Mouse (Mus musculus) G1E (cell line): ENCODE measurements around the gene Prr14l.
"Not testable (repeated sequence)": the region's sequence is repeated elsewhere in the genome, so short reads cannot be mapped to it uniquely, and the experiment has no call there.

Source experiments
- CTCF ChIP-seq: IDR thresholded peaks from 2 replicates; pipeline ENCODE4 v1.5.1; 2012; ENCODE audit warnings: low read depth, low read length, inconsistent platforms, mixed read lengths
- TAL1 ChIP-seq: conservative IDR thresholded peaks from 2 replicates; pipeline ENCODE4 v1.6.1; 2012; ENCODE audit warnings: low read depth, low read length, inconsistent platforms, mixed read lengths

GRCm38 (mm10) chr5:32786454-32786853 is 67.6 kb downstream of the Prr14l start:
- not testable (repeated sequence) for TF ChIP-seq CTCF, TAL1
